Mouse (Mus musculus) mature B cell (primary cell): ENCODE results near the gene Gm4187.
"Not testable (repeated sequence)": the region's sequence is repeated elsewhere in the genome, so short reads cannot be mapped to it uniquely, and the experiment has no call there.

Source experiments
- in situ Hi-C: fragments of 300-500 bp; cut with MboI; formaldehyde crosslinking; loops from 2 replicates; pipeline ENCODE4 v1.14.3; 2019

Gm4187 gene

DNA sequence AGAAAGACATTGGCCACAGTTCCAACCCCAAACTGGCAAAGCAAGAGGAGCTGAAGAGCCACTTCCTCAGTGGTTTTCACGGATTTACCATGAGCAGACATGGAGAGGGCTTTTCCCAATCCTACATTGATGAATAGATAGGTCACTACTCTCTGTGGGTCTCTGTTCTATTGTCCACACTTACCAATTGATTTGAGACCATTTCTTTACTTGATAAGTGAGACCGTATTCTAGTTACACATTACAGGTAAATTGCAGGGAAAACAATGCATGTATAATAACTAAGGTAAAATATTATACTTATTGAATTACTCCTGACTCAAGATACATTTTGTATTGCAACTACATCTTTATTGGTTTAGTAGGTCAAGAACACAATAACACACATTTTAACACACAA is at the start of gene Gm4187:
TSS of gene Gm4187 (minus strand) at position 101 of the 400 bp plus-strand sequence.
- in situ Hi-C loops: not testable (repeated sequence)

GRCm38 (mm10) chr7:22370939-22371338 is 41.4 kb upstream of the Gm4187 start, which contains the start of gene Gm8660:
TSS of gene Gm8660 (minus strand) at chr7:22371039.
- in situ Hi-C loops: not testable (repeated sequence)
